Mouse (Mus musculus): ENCODE data around the gene 2310034G01Rik.

DNA sequence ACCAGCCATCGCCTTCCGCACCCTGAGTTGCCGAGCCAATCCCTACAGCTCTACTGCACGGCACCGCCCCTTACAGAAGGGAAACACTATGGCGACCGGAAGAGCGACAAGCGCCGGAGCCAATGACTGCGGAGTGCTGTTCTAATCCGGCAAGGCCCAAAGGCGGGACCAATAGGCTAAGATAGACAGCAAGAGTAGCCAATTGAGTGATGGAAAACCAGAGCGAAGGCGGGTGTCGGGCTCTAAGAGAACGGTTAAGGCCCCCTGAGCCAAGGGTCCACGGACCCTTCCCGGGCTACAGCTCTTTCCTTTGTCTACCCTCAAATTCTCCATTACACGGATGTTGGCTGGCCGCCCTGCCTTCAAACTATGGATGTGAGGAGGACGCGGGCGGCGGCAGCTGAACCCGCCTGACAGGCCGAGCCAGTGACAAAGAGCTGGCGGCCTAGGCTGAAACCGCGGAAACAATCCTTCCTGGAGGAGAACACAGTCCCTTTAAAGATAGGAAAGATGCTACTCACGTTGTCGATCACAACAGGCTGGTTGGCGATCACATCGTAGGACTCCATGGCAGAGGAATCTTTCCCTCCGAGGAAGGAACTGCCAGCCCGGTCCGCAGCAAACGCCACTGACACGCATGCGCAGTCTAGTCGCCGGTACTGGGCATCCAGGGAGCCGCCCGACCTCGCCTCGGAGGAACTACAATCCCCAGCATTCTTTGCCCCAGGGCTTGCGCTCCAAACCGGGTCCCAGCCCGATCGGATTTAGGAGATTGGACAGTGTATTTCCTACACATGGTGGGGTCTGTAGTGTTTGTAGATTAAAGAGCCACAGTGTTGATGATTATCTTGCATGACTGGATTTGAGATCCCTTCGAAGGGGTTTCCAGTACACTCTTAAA lies 45.3 kb upstream of the 2310034G01Rik start, which contains the start of gene Actr1a:
- TF ChIP-seq CHD2 (IDR thresholded peaks at IDR 0.05; ENCODE audit: low read depth, low read length) (peak; percentile 92), MAFK (IDR thresholded peaks at IDR 0.05; ENCODE audit: insufficient read depth, low read depth, low read length) (no peak), HCFC1 (IDR thresholded peaks at IDR 0.05; ENCODE audit: borderline replicate concordance, insufficient read depth, low read length) (peak; percentile 92)

Measured in ES-E14 (cell line).